ENCODE assay signal across 35 mouse cellular contexts in genomic region chr3:85616389-85616788, GRCm38 (mm10).
"Had no signal": no experiment of that assay in that cellular context is flagged by ENCODE, and none has a peak within 500 bp of the region (broad histone marks: within the 10 kb centered on the region; RNA-seq: fewer than 3 reads in every experiment).

No protein-coding gene starts in this region.

- H3K4me2 ChIP-seq: heart, embryonic 11.5 days; heart, embryonic 12.5 days; heart, embryonic 13.5 days; heart, embryonic 15.5 days; hindbrain, embryonic 12.5 days; hindbrain, embryonic 13.5 days; hindbrain, embryonic 14.5 days; hindbrain, embryonic 15.5 days; intestine, embryonic 15.5 days; kidney, embryonic 15.5 days had no signal

- H3K9me3 ChIP-seq: heart, embryonic 10.5 days; heart, embryonic 13.5 days; heart, embryonic 15.5 days; hindbrain, embryonic 10.5 days; hindbrain, embryonic 12.5 days; hindbrain, embryonic 13.5 days; hindbrain, embryonic 15.5 days; intestine, embryonic 15.5 days; kidney, embryonic 15.5 days had no signal

- H3K4me3 ChIP-seq: heart, adult 2 months; heart, embryonic 10.5 days; heart, embryonic 12.5 days; heart, embryonic 13.5 days; heart, embryonic 15.5 days; hindbrain, embryonic 10.5 days; hindbrain, embryonic 12.5 days; hindbrain, embryonic 13.5 days; hindbrain, embryonic 15.5 days; intestine, embryonic 15.5 days; kidney, embryonic 15.5 days; layer of hippocampus, adult 2 months had no signal

- H3K4me1 ChIP-seq: heart, embryonic 15.5 days; hindbrain, embryonic 10.5 days; hindbrain, embryonic 12.5 days; hindbrain, embryonic 13.5 days; hindbrain, embryonic 15.5 days; intestine, embryonic 15.5 days; kidney, embryonic 15.5 days had no signal

- H3K27ac ChIP-seq: heart, adult 2 months; heart, embryonic 10.5 days; heart, embryonic 13.5 days; heart, embryonic 15.5 days; hindbrain, embryonic 10.5 days; hindbrain, embryonic 12.5 days; hindbrain, embryonic 13.5 days; hindbrain, embryonic 14.5 days; hindbrain, embryonic 15.5 days; hindbrain, postnatal 0 days; intestine, embryonic 15.5 days; kidney, embryonic 15.5 days; kidney, postnatal 0 days; layer of hippocampus, adult 2 months had no signal

- DNase-seq: heart, adult 18-20 months; heart, adult 2 months; heart, postnatal 10 days; heart, postnatal 14 days; heart, postnatal 36 days; heart, postnatal 4 days; kidney, adult 11 months; kidney, adult 18-20 months; kidney, adult 2 months; kidney, adult 8-10 months; kidney, adult 9 months; kidney, postnatal 14 days; kidney, postnatal 25 days; kidney, postnatal 36 days; kidney, postnatal 4 days; layer of hippocampus, adult 9-11 months had no signal

- ATAC-seq: hindbrain, embryonic 16.5 days; hindbrain, postnatal 0 days; inflammation-experienced regulatory T-cells, adult 6 months; intestine, embryonic 15.5 days; intestine, embryonic 16.5 days; intestine, postnatal 0 days had no signal

- H3K27me3 ChIP-seq: heart, embryonic 12.5 days; heart, embryonic 13.5 days; heart, embryonic 15.5 days; hindbrain, embryonic 12.5 days; hindbrain, embryonic 13.5 days; hindbrain, embryonic 15.5 days; intestine, embryonic 15.5 days; kidney, embryonic 15.5 days had no signal

- H3K9ac ChIP-seq: heart, embryonic 12.5 days; heart, embryonic 13.5 days; heart, embryonic 15.5 days; hindbrain, embryonic 12.5 days; hindbrain, embryonic 13.5 days; hindbrain, embryonic 14.5 days; hindbrain, embryonic 15.5 days; intestine, embryonic 15.5 days; kidney, embryonic 15.5 days had no signal

- H3K36me3 ChIP-seq: intestine, embryonic 15.5 days had no signal
